Mouse (Mus musculus): Measurements from ENCODE around the gene Gm20937. TPM values are rescaled to one million over a fixed set of nuclear protein-coding genes. Genes with fewer than 3 reads are reported as not detected.

The Gm20937 gene
- not detected for total RNA-seq (2023)

DNA sequence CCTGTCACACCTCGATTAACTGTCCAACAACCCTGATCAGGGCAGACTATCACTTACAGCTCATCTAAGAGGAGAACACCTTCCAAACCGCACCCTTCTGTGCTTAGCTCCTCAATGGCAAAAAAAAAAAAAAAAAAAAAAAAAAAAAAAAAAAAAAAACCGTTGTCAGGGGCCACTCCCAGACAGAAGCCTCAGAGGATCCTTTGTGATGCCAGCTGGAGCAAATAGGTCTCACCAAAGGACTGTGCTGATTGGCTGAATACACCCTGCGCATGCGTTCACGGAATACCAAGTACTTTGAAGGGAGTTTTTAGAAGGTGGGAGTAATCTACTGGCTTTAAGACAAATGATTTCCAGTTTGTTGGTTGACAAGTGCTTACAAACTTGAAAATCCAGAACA, at the start of gene Gm20937:
TSS of gene Gm20937 (minus strand) at position 101 of the 400 bp plus-strand sequence.

Other genes with a start within 250 kb of the Gm20937 start
- gene Gm20816, start 243.1 kb upstream of the Gm20937 start, total RNA-seq (2023), result not detected